Mouse (Mus musculus): ENCODE data around the gene Scd4. TPM values are rescaled to one million over a fixed set of nuclear protein-coding genes. Genes with fewer than 3 reads are reported as not detected.
"Not testable (repeated sequence)": the region's sequence is repeated elsewhere in the genome, so short reads cannot be mapped to it uniquely, and the experiment has no call there.

The Scd4 gene
- polyA plus RNA-seq, 1 experiment from 2014 or later = 0.12 TPM

DNA sequence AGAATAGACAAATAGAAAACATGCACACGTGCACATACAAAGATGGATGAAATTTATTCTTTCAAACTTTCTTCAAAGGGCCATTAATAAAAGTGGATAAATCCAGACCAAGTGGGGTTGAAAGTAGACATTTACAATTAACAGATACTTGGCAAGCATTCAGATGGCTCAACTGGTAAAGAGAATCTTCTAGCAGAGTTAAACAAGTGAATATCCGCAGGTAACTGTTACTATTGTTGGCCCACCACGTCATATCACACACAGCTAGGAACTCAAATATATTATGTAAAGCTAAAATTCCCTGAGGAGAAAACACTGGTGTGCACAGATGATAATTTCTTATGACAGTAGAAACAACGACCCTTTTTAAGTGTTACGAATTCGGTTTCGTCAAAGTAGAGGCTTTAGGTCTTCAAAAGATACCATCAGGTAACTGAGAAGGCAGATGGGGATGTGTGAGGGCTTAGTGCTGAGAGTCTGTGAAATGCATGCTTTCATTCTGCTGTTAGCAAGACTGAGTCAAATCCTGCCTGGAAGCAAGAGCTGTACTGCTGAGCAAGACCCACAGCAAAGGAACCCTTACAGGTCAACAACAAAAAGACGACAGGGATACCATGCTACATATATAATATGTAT, 24.2 kb upstream of the Scd4 start:
- ATAC-seq (replicated peaks; ENCODE audit: low FRiP score, low read depth) (no peak), DNase-seq (ENCODE audit: low spot score) (no peak)
- WGBS = 84% methylated on average over 8 of the region's 8 CpGs
- Histone ChIP-seq H3K36me3 (ENCODE audit: insufficient read depth, low read length) (peaks cover 30% of the 10 kb centered on the region), H3K9me3 (replicated peaks; ENCODE audit: low read length) (no peaks in the 10 kb centered on the region), H3K27me3 (ENCODE audit: insufficient read depth, low read length) (no peaks in the 10 kb centered on the region), H3K4me1 (replicated peaks; ENCODE audit: insufficient read depth, low read length) (peaks cover 12% of the 10 kb centered on the region), H3K4me3 (replicated peaks; ENCODE audit: low read depth, low read length) (no peak overlapping the region), H3K4me2 (ENCODE audit: low read length) (no peak overlapping the region), H3K27ac (no peak overlapping the region), H3K9ac (ENCODE audit: low read depth, low read length) (no peak overlapping the region)
- TF ChIP-seq CTCF (IDR thresholded peaks at IDR 0.05; ENCODE audit: low read depth) = no peak

- 79% methylated on average over 12 of the region's 12 CpGs for WGBS
- H3K36me3 ChIP-seq (ENCODE audit: insufficient read depth, low read length) = peaks cover 22% of the 10 kb centered on the region
- H3K4me2 ChIP-seq (ENCODE audit: low read length) = no peak overlapping the region
- no peak overlapping the region for H3K4me3 ChIP-seq (replicated peaks; ENCODE audit: low read depth, low read length)
- no peaks in the 10 kb centered on the region for H3K9me3 ChIP-seq (replicated peaks; ENCODE audit: low read length)
- H3K9ac ChIP-seq (ENCODE audit: low read depth, low read length) = no peak overlapping the region
- ATAC-seq (replicated peaks; ENCODE audit: low FRiP score, low read depth) = no peak
- no peak for DNase-seq (ENCODE audit: low spot score)
- H3K4me1 ChIP-seq (replicated peaks; ENCODE audit: insufficient read depth, low read length) = peaks cover 13% of the 10 kb centered on the region
- no peak overlapping the region for H3K27ac ChIP-seq
- no peaks in the 10 kb centered on the region for H3K27me3 ChIP-seq (ENCODE audit: insufficient read depth, low read length)
- peak; percentile 44 for TF ChIP-seq CTCF (IDR thresholded peaks at IDR 0.05; ENCODE audit: low read depth)
Observed at GRCm38 (mm10) chr19:44309351-44310154, 23.3 kb upstream of the Scd4 start.

DNA sequence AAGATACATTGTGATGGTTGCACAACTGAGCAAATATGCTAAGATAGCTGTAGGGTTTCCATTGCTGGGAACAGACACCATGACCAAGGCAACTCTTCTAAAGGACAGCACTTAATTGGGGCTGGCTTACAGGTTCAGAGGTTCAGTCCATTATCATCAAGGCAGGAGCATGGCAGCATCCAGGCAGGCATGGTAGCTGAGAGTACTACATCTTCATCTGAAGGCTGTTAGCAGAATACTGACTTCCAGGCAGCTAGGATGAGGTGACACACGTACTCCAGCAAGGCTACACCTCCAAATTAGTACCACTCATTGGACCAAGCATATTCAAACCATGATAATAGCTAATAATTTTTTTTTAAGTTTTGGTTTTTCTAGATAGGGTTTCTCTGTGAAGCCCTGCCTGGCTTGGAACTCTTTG, 22.7 kb upstream of the Scd4 start:
- H3K9me3 ChIP-seq (replicated peaks; ENCODE audit: low read length); H3K4me3 ChIP-seq (replicated peaks; ENCODE audit: low read depth, low read length); H3K4me2 ChIP-seq (ENCODE audit: low read length); H3K27ac ChIP-seq; DNase-seq (ENCODE audit: low spot score); H3K9ac ChIP-seq (ENCODE audit: low read depth, low read length); ATAC-seq (replicated peaks; ENCODE audit: low FRiP score, low read depth); H3K27me3 ChIP-seq (ENCODE audit: insufficient read depth, low read length): not testable (repeated sequence)
- 90% methylated on average over 1 of the region's 1 CpGs for WGBS
- peaks cover 16% of the 10 kb centered on the region for H3K36me3 ChIP-seq (ENCODE audit: insufficient read depth, low read length)
- peaks cover 13% of the 10 kb centered on the region for H3K4me1 ChIP-seq (replicated peaks; ENCODE audit: insufficient read depth, low read length)

- no peak overlapping the region for H3K27ac ChIP-seq
- H3K36me3 ChIP-seq (ENCODE audit: insufficient read depth, low read length) = peaks cover 10% of the 10 kb centered on the region; the same call in 1 of the 2 replicates
- no peak overlapping the region for H3K4me2 ChIP-seq (ENCODE audit: low read length)
- WGBS = 40% methylated on average over 5 of the region's 5 CpGs
- no peak overlapping the region for H3K4me3 ChIP-seq (replicated peaks; ENCODE audit: low read depth, low read length)
- no peaks in the 10 kb centered on the region for H3K27me3 ChIP-seq (ENCODE audit: insufficient read depth, low read length)
- H3K4me1 ChIP-seq (replicated peaks; ENCODE audit: insufficient read depth, low read length) = peaks cover 13% of the 10 kb centered on the region
- no peak for TF ChIP-seq CTCF (IDR thresholded peaks at IDR 0.05; ENCODE audit: low read depth)
- no peak for ATAC-seq (replicated peaks; ENCODE audit: low FRiP score, low read depth)
- no peaks in the 10 kb centered on the region for H3K9me3 ChIP-seq (replicated peaks; ENCODE audit: low read length)
- H3K9ac ChIP-seq (ENCODE audit: low read depth, low read length) = no peak overlapping the region
- no peak for DNase-seq (ENCODE audit: low spot score)
Observed at GRCm38 (mm10) chr19:44310814-44311213, 22.1 kb upstream of the Scd4 start.

DNA sequence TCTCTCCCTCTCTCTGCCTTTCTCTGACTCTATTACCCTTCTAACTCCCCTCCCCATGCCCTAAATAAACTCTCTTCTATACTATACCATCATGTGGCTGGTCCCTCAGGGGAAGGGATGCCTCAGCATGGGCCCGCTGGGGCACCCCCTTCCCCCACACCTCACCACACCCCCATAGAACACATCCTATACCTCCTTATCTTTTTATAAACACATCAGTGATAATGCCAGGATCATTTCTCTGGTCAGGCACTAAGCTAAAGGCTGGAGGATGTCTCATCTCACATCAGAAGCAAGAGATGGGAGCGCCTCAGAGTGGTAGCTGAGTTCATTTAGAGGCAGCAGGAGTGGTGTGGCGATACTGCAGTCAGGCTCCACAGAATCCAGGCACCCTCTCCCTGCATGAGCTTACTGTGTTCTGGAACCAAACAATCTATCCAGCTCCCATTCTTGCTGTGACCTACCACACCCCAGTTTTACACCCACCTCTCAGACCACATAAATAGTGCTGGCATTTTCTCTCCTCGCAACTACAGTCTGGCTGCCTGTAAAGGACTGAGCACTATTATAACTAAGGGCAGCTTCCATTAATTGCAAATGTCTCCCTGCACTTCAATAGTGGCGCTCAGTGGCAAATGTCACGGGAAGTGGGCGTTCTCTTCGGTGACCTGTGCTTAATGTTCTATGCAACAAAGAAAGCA, 21.4 kb upstream of the Scd4 start:
- H3K4me2 ChIP-seq (ENCODE audit: low read length) = no peak overlapping the region
- 0 out of 2 replicates have a peak, but pooled peaks cover 4% of the 10 kb centered on the region for H3K36me3 ChIP-seq (ENCODE audit: insufficient read depth, low read length)
- no peak overlapping the region for H3K4me3 ChIP-seq (replicated peaks; ENCODE audit: low read depth, low read length)
- no peaks in the 10 kb centered on the region for H3K9me3 ChIP-seq (replicated peaks; ENCODE audit: low read length)
- H3K9ac ChIP-seq (ENCODE audit: low read depth, low read length) = no peak overlapping the region
- ATAC-seq (replicated peaks; ENCODE audit: low FRiP score, low read depth) (no peak), DNase-seq (ENCODE audit: low spot score) (peak; percentile 86)
- peak overlapping the region; percentile 56; the same call in 1 of the 2 replicates for H3K27ac ChIP-seq
- WGBS = 19% methylated on average over 8 of the region's 8 CpGs
- no peaks in the 10 kb centered on the region for H3K27me3 ChIP-seq (ENCODE audit: insufficient read depth, low read length)
- no peak for TF ChIP-seq CTCF (IDR thresholded peaks at IDR 0.05; ENCODE audit: low read depth)
- peaks cover 13% of the 10 kb centered on the region for H3K4me1 ChIP-seq (replicated peaks; ENCODE audit: insufficient read depth, low read length)

DNA sequence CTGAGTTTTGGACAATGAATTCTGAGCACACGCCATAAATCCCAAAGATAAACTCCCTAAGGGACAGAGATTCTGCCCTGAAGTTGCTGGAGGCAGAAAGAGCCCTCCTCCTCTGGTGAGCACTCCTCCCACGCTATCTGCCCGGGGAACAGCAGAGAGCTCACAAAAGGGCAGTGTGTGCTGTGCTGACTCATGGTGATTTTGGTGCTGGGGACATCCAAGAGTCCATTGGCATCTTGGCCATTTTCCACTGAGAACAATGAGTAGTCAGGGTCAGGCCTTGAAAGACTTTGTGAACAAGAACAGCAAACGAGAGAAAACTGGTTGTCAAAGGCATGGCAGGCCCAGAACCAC, 20.9 kb upstream of the Scd4 start:
- peak overlapping the region; percentile 56; the same call in 1 of the 2 replicates for H3K27ac ChIP-seq
- WGBS = 12% methylated on average over 4 of the region's 4 CpGs
- H3K9ac ChIP-seq (ENCODE audit: low read depth, low read length) = no peak overlapping the region
- H3K4me2 ChIP-seq (ENCODE audit: low read length) = no peak overlapping the region
- H3K4me1 ChIP-seq (replicated peaks; ENCODE audit: insufficient read depth, low read length) = peaks cover 13% of the 10 kb centered on the region
- no peak for ATAC-seq (replicated peaks; ENCODE audit: low FRiP score, low read depth)
- TF ChIP-seq CTCF (IDR thresholded peaks at IDR 0.05; ENCODE audit: low read depth) = no peak
- DNase-seq (ENCODE audit: low spot score) = no peak
- H3K4me3 ChIP-seq (replicated peaks; ENCODE audit: low read depth, low read length) = no peak overlapping the region
- H3K9me3 ChIP-seq (replicated peaks; ENCODE audit: low read length) = no peaks in the 10 kb centered on the region
- H3K36me3 ChIP-seq (ENCODE audit: insufficient read depth, low read length) = no peaks in the 10 kb centered on the region
- H3K27me3 ChIP-seq (ENCODE audit: insufficient read depth, low read length) = no peaks in the 10 kb centered on the region
